Mouse (Mus musculus): ENCODE results near the gene Zfp617. TPM values are rescaled to one million over a fixed set of nuclear protein-coding genes. Genes with fewer than 3 reads are reported as not detected.
"Not testable (repeated sequence)": the region's sequence is repeated elsewhere in the genome, so short reads cannot be mapped to it uniquely, and the experiment has no call there.

The Zfp617 gene
- polyA plus RNA-seq, 1 experiment = not detected

- no peaks in the 10 kb centered on the region for H3K4me1 ChIP-seq (ENCODE audit: control insufficient read depth, insufficient read depth, low read length)
- H3K27ac ChIP-seq (ENCODE audit: insufficient read depth, low read depth, low read length) = no peak overlapping the region
- 16% methylated on average over 14 of the region's 14 CpGs for WGBS
- no peak for TF ChIP-seq POLR2A (IDR thresholded peaks at IDR 0.05; ENCODE audit: insufficient read depth, low read depth, low read length)
- TF ChIP-seq CTCF (IDR thresholded peaks at IDR 0.05; ENCODE audit: insufficient read depth, low read depth, low read length) = no peak
- H3K4me3 ChIP-seq (ENCODE audit: insufficient read depth, low read depth, low read length) = peak overlapping the region; percentile 88
These were observed 43.2 kb downstream of the Zfp617 start for GRCm38 (mm10) chr8:71951436-71952161.

GRCm38 (mm10) chr8:71952489-71952888 is 44.1 kb downstream of the Zfp617 start:
- Histone ChIP-seq H3K27ac (ENCODE audit: insufficient read depth, low read depth, low read length) (no peak overlapping the region), H3K4me1 (ENCODE audit: control insufficient read depth, insufficient read depth, low read length) (no peaks in the 10 kb centered on the region), H3K4me3 (ENCODE audit: insufficient read depth, low read depth, low read length) (no peak overlapping the region)
- 93% methylated on average over 1 of the region's 1 CpGs for WGBS
- TF ChIP-seq CTCF (IDR thresholded peaks at IDR 0.05; ENCODE audit: insufficient read depth, low read depth, low read length) = no peak
- no peak for TF ChIP-seq POLR2A (IDR thresholded peaks at IDR 0.05; ENCODE audit: insufficient read depth, low read depth, low read length)

- WGBS = 97% methylated on average over 16 of the region's 16 CpGs
- H3K4me3 ChIP-seq (ENCODE audit: insufficient read depth, low read depth, low read length); H3K27ac ChIP-seq (ENCODE audit: insufficient read depth, low read depth, low read length); H3K4me1 ChIP-seq (ENCODE audit: control insufficient read depth, insufficient read depth, low read length): not testable (repeated sequence)
These were observed 44.7 kb downstream of the Zfp617 start for GRCm38 (mm10) chr8:71952961-71953700.

GRCm38 (mm10) chr8:71954666-71955065 is 46.2 kb downstream of the Zfp617 start:
- TF ChIP-seq CTCF (IDR thresholded peaks at IDR 0.05; ENCODE audit: insufficient read depth, low read depth, low read length) = no peak
- no peak for TF ChIP-seq POLR2A (IDR thresholded peaks at IDR 0.05; ENCODE audit: insufficient read depth, low read depth, low read length)
- no peaks in the 10 kb centered on the region for H3K4me1 ChIP-seq (ENCODE audit: control insufficient read depth, insufficient read depth, low read length)
- no peak overlapping the region for H3K27ac ChIP-seq (ENCODE audit: insufficient read depth, low read depth, low read length)
- no peak overlapping the region for H3K4me3 ChIP-seq (ENCODE audit: insufficient read depth, low read depth, low read length)
- WGBS = 99% methylated on average over 9 of the region's 9 CpGs

- TF ChIP-seq CTCF (IDR thresholded peaks at IDR 0.05; ENCODE audit: insufficient read depth, low read depth, low read length) = no peak
- no peak for TF ChIP-seq POLR2A (IDR thresholded peaks at IDR 0.05; ENCODE audit: insufficient read depth, low read depth, low read length)
- Histone ChIP-seq H3K27ac (ENCODE audit: insufficient read depth, low read depth, low read length) (no peak overlapping the region), H3K4me1 (ENCODE audit: control insufficient read depth, insufficient read depth, low read length) (no peaks in the 10 kb centered on the region), H3K4me3 (ENCODE audit: insufficient read depth, low read depth, low read length) (no peak overlapping the region)
These were observed 52.0 kb downstream of the Zfp617 start for GRCm38 (mm10) chr8:71960483-71960882.

- 94% methylated on average over 5 of the region's 5 CpGs for WGBS
- H3K27ac ChIP-seq (ENCODE audit: insufficient read depth, low read depth, low read length) = no peak overlapping the region
- H3K4me1 ChIP-seq (ENCODE audit: control insufficient read depth, insufficient read depth, low read length) = no peaks in the 10 kb centered on the region
- TF ChIP-seq POLR2A (IDR thresholded peaks at IDR 0.05; ENCODE audit: insufficient read depth, low read depth, low read length) = no peak
- TF ChIP-seq CTCF (IDR thresholded peaks at IDR 0.05; ENCODE audit: insufficient read depth, low read depth, low read length) = no peak
- H3K4me3 ChIP-seq (ENCODE audit: insufficient read depth, low read depth, low read length) = no peak overlapping the region
These were observed 53.4 kb downstream of the Zfp617 start for GRCm38 (mm10) chr8:71961796-71962195.

GRCm38 (mm10) chr8:71964051-71964450 is 55.6 kb downstream of the Zfp617 start:
- H3K4me3 ChIP-seq (ENCODE audit: insufficient read depth, low read depth, low read length) = no peak overlapping the region
- no peaks in the 10 kb centered on the region for H3K4me1 ChIP-seq (ENCODE audit: control insufficient read depth, insufficient read depth, low read length)
- no peak overlapping the region for H3K27ac ChIP-seq (ENCODE audit: insufficient read depth, low read depth, low read length)
- WGBS = 89% methylated on average over 3 of the region's 3 CpGs
- no peak for TF ChIP-seq CTCF (IDR thresholded peaks at IDR 0.05; ENCODE audit: insufficient read depth, low read depth, low read length)
- TF ChIP-seq POLR2A (IDR thresholded peaks at IDR 0.05; ENCODE audit: insufficient read depth, low read depth, low read length) = no peak

GRCm38 (mm10) chr8:71965166-71965565 is 56.7 kb downstream of the Zfp617 start:
- WGBS = 97% methylated on average over 2 of the region's 2 CpGs
- no peak overlapping the region for H3K27ac ChIP-seq (ENCODE audit: insufficient read depth, low read depth, low read length)
- TF ChIP-seq POLR2A (IDR thresholded peaks at IDR 0.05; ENCODE audit: insufficient read depth, low read depth, low read length) (no peak), CTCF (IDR thresholded peaks at IDR 0.05; ENCODE audit: insufficient read depth, low read depth, low read length) (no peak)
- no peak overlapping the region for H3K4me3 ChIP-seq (ENCODE audit: insufficient read depth, low read depth, low read length)
- H3K4me1 ChIP-seq (ENCODE audit: control insufficient read depth, insufficient read depth, low read length) = no peaks in the 10 kb centered on the region

GRCm38 (mm10) chr8:71966411-71966810 is 58.0 kb downstream of the Zfp617 start:
- Histone ChIP-seq H3K4me3 (ENCODE audit: insufficient read depth, low read depth, low read length) (no peak overlapping the region), H3K4me1 (ENCODE audit: control insufficient read depth, insufficient read depth, low read length) (no peaks in the 10 kb centered on the region), H3K27ac (ENCODE audit: insufficient read depth, low read depth, low read length) (no peak overlapping the region)
- TF ChIP-seq CTCF (IDR thresholded peaks at IDR 0.05; ENCODE audit: insufficient read depth, low read depth, low read length) (no peak), POLR2A (IDR thresholded peaks at IDR 0.05; ENCODE audit: insufficient read depth, low read depth, low read length) (no peak)
